Mouse (Mus musculus) small intestine, adult 2 months (tissue): ENCODE results near the gene Utp3.

ENCODE experiments used
- CTCF ChIP-seq: fragments of 200-500 bp; IDR thresholded peaks from 2 replicates; pipeline ENCODE4 v1.5.1; 2012; ENCODE audit warnings: low read depth, mild to moderate bottlenecking, control low read depth, inconsistent platforms, low read length, moderate library complexity, mixed read lengths; ENCODE audit not compliant: insufficient replicate concordance, insufficient read length; ENCODE audit errors: extremely low read depth
- POLR2A ChIP-seq: fragments of 200-500 bp; IDR thresholded peaks from 2 replicates; pipeline ENCODE4 v1.6.1; 2012; ENCODE audit warnings: low read depth, mild to moderate bottlenecking, control low read depth, inconsistent platforms, low read length, moderate library complexity

- TF ChIP-seq POLR2A (no peak), CTCF (no peak)
These were observed 12.0 kb downstream of the Utp3 start for GRCm38 (mm10) chr5:88566034-88566841.
